Mouse (Mus musculus) heart, embryonic 11.5 days (tissue): ENCODE data around the gene Cep72. TPM values are rescaled to one million over a fixed set of nuclear protein-coding genes. Genes with fewer than 3 reads are reported as not detected.
"Not testable (repeated sequence)": the region's sequence is repeated elsewhere in the genome, so short reads cannot be mapped to it uniquely, and the experiment has no call there.

ENCODE experiments used
- ATAC-seq: fragments of 200-750 bp; cut with Nextera tagmentation; replicated peaks from 2 replicates; pipeline ENCODE4 v1.8.0; 2017; ENCODE audit warnings: moderate library complexity; ENCODE audit not compliant: insufficient number of reproducible peaks, low FRiP score, low TSS enrichment
- H3K27ac ChIP-seq: fragments of 300-500 bp; sonication (generic); 2 replicates; pipeline ENCODE4 v1.5.1; 2014; ENCODE audit warnings: mild to moderate bottlenecking, low read depth, low read length
- H3K27me3 ChIP-seq: fragments of 300-500 bp; sonication (generic); 2 replicates; pipeline ENCODE4 v1.6.1; 2014; ENCODE audit warnings: mild to moderate bottlenecking, low read length, mixed read lengths; ENCODE audit not compliant: control insufficient read depth, insufficient read depth
- H3K36me3 ChIP-seq: fragments of 300-500 bp; sonication (generic); 2 replicates; pipeline ENCODE4 v1.6.1; 2014; ENCODE audit warnings: mild to moderate bottlenecking, low read length, moderate library complexity, mixed read lengths; ENCODE audit not compliant: control insufficient read depth, insufficient read depth
- H3K4me1 ChIP-seq: fragments of 300-500 bp; sonication (generic); 2 replicates; pipeline ENCODE4 v1.6.1; 2014; ENCODE audit warnings: low read length; ENCODE audit not compliant: control insufficient read depth, insufficient read depth
- H3K4me2 ChIP-seq: fragments of 300-500 bp; sonication (generic); 2 replicates; pipeline ENCODE4 v1.6.1; 2014; ENCODE audit warnings: mild to moderate bottlenecking, moderate library complexity
- H3K4me3 ChIP-seq: fragments of 300-500 bp; sonication (generic); 2 replicates; pipeline ENCODE4 v1.5.1; 2014; ENCODE audit warnings: low read depth, low read length
- H3K9ac ChIP-seq: fragments of 300-500 bp; sonication (generic); 2 replicates; pipeline ENCODE4 v1.6.1; 2014; ENCODE audit warnings: mild to moderate bottlenecking, low read depth, low read length, moderate library complexity
- H3K9me3 ChIP-seq: fragments of 300-500 bp; sonication (generic); replicated peaks from 2 replicates; pipeline ENCODE4 v1.6.1; 2016; ENCODE audit warnings: low read length; ENCODE audit not compliant: control insufficient read depth
- WGBS: fragments of 180-500 bp; shearing (Covaris S2); extraction: QIAGEN DNeasy Blood & Tissue Kit; methylation state at CpG from one replicate; pipeline ENCODE4 v1.1.7; 2014; ENCODE audit not compliant: insufficient replicate concordance; 5-methylcytosine and 5-hydroxymethylcytosine counted together
- polyA plus RNA-seq: library from polyadenylated mRNA; unstranded; fragments of >200 nt; fragmentation: Nextera tagmentation; extraction: Ambion mirVana; gene quantifications from 2 replicates; pipeline ENCODE4 v1.2.1, GENCODE M21; 2014

Cep72 gene
- polyA plus RNA-seq, 1 experiment from 2014 or later, result 11.2 TPM

DNA sequence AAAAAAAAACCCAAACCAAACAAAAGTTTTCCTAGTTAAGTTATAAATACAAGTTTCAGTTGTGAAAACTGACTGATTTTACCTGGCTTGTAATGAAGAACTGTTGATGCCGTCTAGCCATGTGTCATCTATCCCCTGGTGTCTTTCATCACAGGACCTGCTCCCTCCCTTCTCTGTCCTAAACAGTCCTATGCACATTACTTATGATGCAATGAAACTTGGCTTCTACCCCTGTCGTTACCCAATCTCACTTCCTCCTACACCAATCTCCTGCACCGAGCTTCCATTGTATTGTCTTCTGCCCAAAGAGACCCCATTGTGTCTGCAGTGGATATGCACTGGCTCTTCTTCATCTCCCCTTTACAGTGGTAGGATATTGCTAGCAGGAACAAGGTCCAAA lies 28.2 kb upstream of the Cep72 start:
- Histone ChIP-seq H3K27ac (no peak overlapping the region), H3K4me3 (no peak overlapping the region), H3K9me3 (no peaks in the 10 kb centered on the region), H3K27me3 (no peaks in the 10 kb centered on the region; the same call in 1 of the 2 replicates), H3K36me3 (no peaks in the 10 kb centered on the region), H3K4me2 (no peak overlapping the region), H3K4me1 (no peaks in the 10 kb centered on the region), H3K9ac (no peak overlapping the region)
- 62% methylated on average over 3 of the region's 3 CpGs for WGBS
- ATAC-seq, result no peak

DNA sequence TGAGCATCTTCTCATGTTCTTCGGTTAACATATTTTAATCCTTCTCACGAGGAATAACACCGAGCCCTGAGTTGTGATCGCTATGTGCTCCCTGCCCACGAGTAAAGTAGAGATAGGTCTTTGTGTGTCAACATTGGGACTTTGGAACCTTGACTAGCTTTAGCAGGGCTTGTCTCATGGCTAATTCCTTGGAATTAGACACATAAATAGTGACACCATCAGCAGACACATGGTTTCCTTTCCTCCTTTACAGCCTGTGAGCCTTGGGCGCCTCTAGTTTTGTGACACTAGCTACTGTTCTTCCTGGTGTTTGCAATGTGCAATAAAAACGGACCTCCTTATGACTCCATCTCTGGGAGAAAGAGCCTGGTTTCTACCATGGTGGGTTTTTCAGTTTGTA lies 11.3 kb upstream of the Cep72 start:
- Histone ChIP-seq H3K9ac (no peak overlapping the region), H3K4me2 (no peak overlapping the region), H3K9me3 (no peaks in the 10 kb centered on the region), H3K27ac (no peak overlapping the region), H3K27me3 (no peaks in the 10 kb centered on the region), H3K4me1 (no peaks in the 10 kb centered on the region), H3K36me3 (no peaks in the 10 kb centered on the region), H3K4me3 (no peak overlapping the region)
- WGBS, result 82% methylated on average over 7 of the region's 7 CpGs
- no peak for ATAC-seq

DNA sequence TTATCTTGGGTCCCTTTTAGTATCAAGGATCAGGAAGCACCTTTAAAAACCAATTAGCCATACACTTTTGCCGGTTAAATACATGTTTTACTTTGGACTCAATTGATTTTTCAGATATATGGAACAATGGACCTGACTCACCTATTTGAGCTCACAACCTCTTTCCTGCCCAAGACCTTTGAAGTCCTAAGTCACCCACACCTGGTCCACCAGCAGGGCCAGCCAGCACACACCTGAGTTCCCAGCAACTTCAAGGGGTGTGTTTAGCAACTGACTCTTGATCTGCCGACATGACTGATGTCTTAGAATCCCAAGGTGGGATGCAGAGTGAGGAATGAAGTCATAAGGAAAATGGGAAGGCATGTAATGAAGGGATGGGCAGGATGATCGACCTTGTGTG lies 9.6 kb upstream of the Cep72 start:
- Histone ChIP-seq H3K27ac (no peak overlapping the region), H3K27me3 (no peaks in the 10 kb centered on the region), H3K4me3 (no peak overlapping the region), H3K9ac (no peak overlapping the region), H3K4me1 (no peaks in the 10 kb centered on the region), H3K4me2 (no peak overlapping the region), H3K36me3 (no peaks in the 10 kb centered on the region), H3K9me3 (no peaks in the 10 kb centered on the region)
- 71% methylated on average over 3 of the region's 3 CpGs for WGBS
- ATAC-seq, result no peak

DNA sequence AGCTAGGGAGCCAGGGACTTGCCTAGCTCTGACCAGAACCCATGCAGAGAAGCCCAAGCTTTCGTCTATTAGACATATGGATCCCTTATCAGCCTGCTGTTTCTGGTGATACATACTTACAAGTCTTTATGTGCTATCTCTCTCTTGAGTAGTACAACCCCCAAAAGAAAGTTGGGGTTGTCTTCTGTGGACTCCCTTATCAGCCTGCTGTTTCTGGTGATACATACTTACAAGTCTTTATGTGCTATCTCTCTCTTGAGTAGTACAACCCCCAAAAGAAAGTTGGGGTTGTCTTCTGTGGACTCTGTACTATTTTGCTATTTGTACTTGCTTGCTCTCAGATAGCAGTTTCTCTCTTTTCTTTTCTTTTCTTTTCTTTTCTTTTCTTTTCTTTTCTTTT lies 9.1 kb upstream of the Cep72 start:
- H3K27me3 ChIP-seq, H3K4me1 ChIP-seq, H3K4me2 ChIP-seq, H3K9me3 ChIP-seq, H3K36me3 ChIP-seq, H3K9ac ChIP-seq, ATAC-seq, H3K27ac ChIP-seq, H3K4me3 ChIP-seq: not testable (repeated sequence)
- 37% methylated on average over 1 of the region's 1 CpGs for WGBS

DNA sequence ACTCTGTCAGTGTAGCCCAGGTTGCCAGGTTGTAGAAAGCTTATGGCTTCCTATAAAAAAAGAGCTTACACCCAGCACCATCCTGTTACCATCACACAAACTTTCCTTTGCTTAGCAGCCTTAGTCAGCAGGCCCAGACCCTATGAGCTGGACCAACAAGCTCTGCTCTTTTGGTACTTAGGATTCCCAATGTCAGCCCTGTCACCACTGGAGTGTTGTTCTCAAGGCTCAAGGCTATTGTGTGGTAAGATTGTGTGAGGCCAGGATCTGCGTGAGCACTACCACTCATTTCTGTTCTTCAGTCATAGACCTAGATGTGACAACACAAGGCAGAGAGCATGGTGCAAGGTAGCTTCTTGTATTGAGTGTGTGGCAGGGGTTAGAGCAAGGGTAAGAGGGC lies 4.5 kb upstream of the Cep72 start:
- no peaks in the 10 kb centered on the region for H3K36me3 ChIP-seq
- no peaks in the 10 kb centered on the region for H3K27me3 ChIP-seq
- no peak overlapping the region for H3K27ac ChIP-seq
- H3K9me3 ChIP-seq, result no peaks in the 10 kb centered on the region
- ATAC-seq, result no peak
- H3K4me1 ChIP-seq, result no peaks in the 10 kb centered on the region
- WGBS, result 74% methylated on average over 1 of the region's 1 CpGs
- H3K9ac ChIP-seq, result no peak overlapping the region
- H3K4me2 ChIP-seq, result no peak overlapping the region
- H3K4me3 ChIP-seq, result no peak overlapping the region

DNA sequence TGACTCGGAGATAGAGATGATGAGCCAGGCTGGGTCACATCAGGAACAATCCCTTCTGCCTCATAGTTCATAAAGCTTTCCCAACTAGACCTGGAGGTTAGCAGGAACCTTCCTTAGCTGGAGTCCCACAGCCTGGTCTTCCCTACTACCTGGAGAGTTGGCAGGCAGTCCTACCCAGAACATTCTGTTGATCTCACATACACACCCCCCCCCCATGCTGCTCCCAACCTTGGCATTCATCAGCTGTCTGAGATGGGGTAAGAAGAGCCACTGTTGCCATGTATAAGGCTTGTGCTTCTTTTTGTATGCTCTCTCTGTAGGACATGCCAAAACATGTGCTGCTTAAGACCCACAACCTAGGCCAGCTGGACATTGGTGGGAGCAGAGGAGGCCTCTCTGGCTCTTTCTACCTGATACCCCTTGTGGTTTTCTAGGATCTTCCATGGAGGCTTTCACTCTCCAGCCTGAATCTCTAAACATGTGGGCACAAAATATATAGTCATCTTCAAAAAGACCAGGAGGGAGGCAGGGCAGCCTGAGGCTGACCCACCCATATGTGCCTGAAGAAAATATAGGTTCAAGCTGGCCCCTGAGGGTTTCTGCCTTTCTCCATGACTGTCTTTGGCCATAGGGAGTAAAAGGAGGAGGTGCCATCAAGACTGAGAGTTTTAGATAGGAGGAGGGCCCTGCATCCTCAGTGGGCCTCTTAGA lies 1.4 kb upstream of the Cep72 start:
- H3K27me3 ChIP-seq, result no peaks in the 10 kb centered on the region
- no peaks in the 10 kb centered on the region for H3K36me3 ChIP-seq
- no peak overlapping the region for H3K27ac ChIP-seq
- no peaks in the 10 kb centered on the region for H3K9me3 ChIP-seq
- 79% methylated on average over 1 of the region's 1 CpGs for WGBS
- no peak overlapping the region for H3K9ac ChIP-seq
- no peak for ATAC-seq
- H3K4me3 ChIP-seq, result no peak overlapping the region
- no peak overlapping the region for H3K4me2 ChIP-seq
- no peaks in the 10 kb centered on the region for H3K4me1 ChIP-seq

DNA sequence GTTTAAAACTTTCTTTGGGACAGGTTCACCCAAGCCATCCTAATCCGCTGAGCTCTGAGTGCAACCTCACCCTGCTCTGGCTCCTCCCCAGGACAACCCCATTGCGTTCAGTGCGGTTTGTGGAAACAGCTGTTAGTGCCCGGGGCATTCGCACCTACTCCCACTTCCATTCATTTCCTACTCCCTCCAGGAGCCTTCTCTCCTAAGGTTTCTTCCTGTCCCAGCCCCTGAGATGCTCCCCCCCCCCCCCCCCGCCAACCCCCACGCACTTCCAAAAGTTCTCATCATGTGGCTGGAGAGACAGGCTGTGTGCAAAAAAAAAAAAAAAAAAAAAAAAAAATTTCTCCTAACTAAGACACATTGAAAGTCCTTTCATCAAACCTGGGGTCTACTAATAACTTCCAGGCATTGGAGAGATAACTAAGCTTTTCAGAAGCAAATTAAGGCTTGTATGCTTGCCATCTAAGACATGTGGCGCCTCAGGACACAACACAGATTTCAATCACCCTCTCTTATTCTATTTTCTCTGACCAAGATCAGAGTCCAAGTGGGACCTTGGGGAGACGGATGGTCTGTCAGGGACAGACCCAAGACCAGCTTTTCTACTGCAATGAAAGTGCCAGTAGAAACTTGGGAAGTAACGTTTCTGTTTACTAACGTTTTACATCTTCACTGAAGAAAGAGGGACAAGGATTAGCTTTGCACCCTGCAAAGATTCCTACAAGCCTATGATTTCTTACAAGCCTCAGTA lies 454 bp upstream of the Cep72 start:
- no peak for ATAC-seq
- no peaks in the 10 kb centered on the region for H3K9me3 ChIP-seq
- peak overlapping the region; percentile 81 for H3K4me3 ChIP-seq
- H3K9ac ChIP-seq, result peak overlapping the region; percentile 90; the same call in 1 of the 2 replicates
- peak overlapping the region; percentile 65 for H3K4me2 ChIP-seq
- H3K27me3 ChIP-seq, result no peaks in the 10 kb centered on the region
- H3K27ac ChIP-seq, result no peak overlapping the region
- H3K36me3 ChIP-seq, result no peaks in the 10 kb centered on the region
- no peaks in the 10 kb centered on the region for H3K4me1 ChIP-seq
- WGBS, result 27% methylated on average over 10 of the region's 11 CpGs

DNA sequence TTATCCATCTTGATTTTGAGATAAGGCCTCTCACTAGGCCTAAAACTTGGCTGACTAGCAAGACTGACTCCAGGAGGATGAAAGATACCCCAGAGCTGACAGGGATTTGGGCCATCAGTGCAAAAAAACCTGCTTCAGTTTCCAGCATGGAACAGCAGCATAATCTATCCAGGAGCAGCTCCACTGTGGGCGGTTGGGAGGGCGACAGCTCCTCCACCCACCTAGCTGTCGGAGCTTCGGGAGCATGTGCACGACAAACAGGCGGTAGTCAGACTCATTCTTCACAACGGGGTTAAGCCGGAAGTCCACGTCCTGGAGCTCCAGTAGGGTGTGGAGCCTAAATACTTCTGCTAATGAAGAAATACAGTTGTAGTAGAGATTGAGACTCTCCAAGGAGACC lies 4.0 kb downstream of the Cep72 start:
- WGBS, result 93% methylated on average over 9 of the region's 9 CpGs
- H3K9ac ChIP-seq, result no peak overlapping the region
- no peaks in the 10 kb centered on the region for H3K4me1 ChIP-seq
- no peaks in the 10 kb centered on the region for H3K27me3 ChIP-seq
- H3K4me2 ChIP-seq, result no peak overlapping the region
- no peak for ATAC-seq
- H3K27ac ChIP-seq, result no peak overlapping the region
- no peak overlapping the region for H3K4me3 ChIP-seq
- 0 out of 2 replicates have a peak, but pooled peaks cover 2% of the 10 kb centered on the region for H3K36me3 ChIP-seq
- H3K9me3 ChIP-seq, result no peaks in the 10 kb centered on the region

DNA sequence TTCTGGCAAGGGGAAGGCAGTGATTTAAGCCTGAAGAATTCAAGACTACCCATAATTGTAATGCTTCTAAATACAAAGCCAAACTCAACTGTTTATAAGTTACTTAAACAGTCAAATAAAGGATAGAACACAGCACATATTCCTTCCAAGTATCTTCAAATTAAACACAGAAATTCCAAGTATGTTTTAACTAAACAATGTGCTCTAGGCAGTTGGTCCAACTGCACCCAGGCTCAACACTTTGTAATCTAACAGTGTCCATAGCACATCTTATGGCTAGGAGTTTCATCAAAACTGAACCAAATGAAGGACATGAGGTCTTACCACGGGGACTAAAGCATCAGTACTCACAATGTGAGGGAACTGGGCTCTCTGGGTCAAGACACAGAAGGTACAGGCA lies 5.9 kb downstream of the Cep72 start:
- 83% methylated on average over 1 of the region's 1 CpGs for WGBS
- H3K36me3 ChIP-seq, result 0 out of 2 replicates have a peak, but pooled peaks cover 2% of the 10 kb centered on the region
- no peak overlapping the region for H3K4me3 ChIP-seq
- no peak for ATAC-seq
- H3K9me3 ChIP-seq, result no peaks in the 10 kb centered on the region
- H3K27ac ChIP-seq, result no peak overlapping the region
- no peaks in the 10 kb centered on the region for H3K27me3 ChIP-seq
- H3K9ac ChIP-seq, result no peak overlapping the region
- no peaks in the 10 kb centered on the region for H3K4me1 ChIP-seq
- no peak overlapping the region for H3K4me2 ChIP-seq
